Mouse (Mus musculus) liver, embryonic 14.5 days (tissue): ENCODE measurements around the gene Cd300ld3.

Source experiments
- CTCF ChIP-seq: IDR thresholded peaks from 2 replicates; pipeline ENCODE4 v1.5.1; 2016; ENCODE audit warnings: antibody characterized with exemption, low read depth, control low read depth
- EP300 ChIP-seq: IDR thresholded peaks from 2 replicates; pipeline ENCODE4 v1.6.1; 2016; ENCODE audit warnings: antibody characterized with exemption, low read depth

- TF ChIP-seq EP300 (no peak), CTCF (no peak)
These were observed 43.2 kb upstream of the Cd300ld3 start, which contains the start of gene Rab37 for GRCm38 (mm10) chr11:115091362-115091901.
